Mouse (Mus musculus) bone marrow, adult 2 months (tissue): ENCODE measurements at regions not wholly inside any gene's neighbourhood (a gene's known extent, or its start where the extent isn't known, plus 50 kb on each side); places are given as distances from the start of the nearest gene placed in this dataset.

Experiments
- CTCF ChIP-seq: fragments of 200-500 bp; IDR thresholded peaks from 2 replicates; pipeline ENCODE4 v1.5.1; 2011; ENCODE audit warnings: low read length, control low read depth; ENCODE audit not compliant: control insufficient read depth, insufficient read depth
- POLR2A ChIP-seq: fragments of 200-500 bp; IDR thresholded peaks from 2 replicates; pipeline ENCODE4 v1.6.1; 2011; ENCODE audit warnings: low read depth, mild to moderate bottlenecking, control low read depth, low read length, borderline replicate concordance; ENCODE audit not compliant: control insufficient read depth

GRCm38 (mm10) chr17:45928903-45929477 is 103.2 kb downstream of the Vegfa start:
- TF ChIP-seq POLR2A (no peak), CTCF (no peak)
